Mouse (Mus musculus): ENCODE measurements around the gene Macrod1.
"Not testable (repeated sequence)": the region's sequence is repeated elsewhere in the genome, so short reads cannot be mapped to it uniquely, and the experiment has no call there.

DNA sequence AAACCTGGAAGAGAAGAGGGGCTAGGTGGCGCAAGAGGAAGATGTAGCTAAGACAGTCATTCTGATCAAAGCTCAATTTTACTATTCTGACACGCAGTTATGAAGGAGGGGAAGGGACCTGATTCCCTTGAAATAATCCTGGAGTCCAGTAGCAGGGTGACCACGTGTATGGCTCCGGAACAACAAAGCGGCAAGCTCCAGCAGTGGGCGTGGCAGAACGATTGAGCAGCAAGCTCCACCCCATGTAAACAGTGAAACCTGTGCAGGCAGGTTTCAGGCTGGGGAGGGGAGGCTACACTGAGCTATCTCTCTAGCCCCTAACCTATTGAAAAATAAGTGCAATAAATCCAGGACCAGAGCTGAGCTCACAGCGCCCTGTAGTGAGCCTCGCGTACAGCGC is 18.7 kb downstream of the Macrod1 start:
- not testable (repeated sequence) for TF ChIP-seq CTCF, POLR2A (IDR thresholded peaks at IDR 0.05; ENCODE audit: extremely low read depth, insufficient read depth, low read length)
